Mouse (Mus musculus) testis, postnatal 14 days (tissue): ENCODE data around the gene Fgfr2.
A peak's percentile ranks its signal among the peaks of the same experiment; 100 is the strongest.

Source experiments
- DNase-seq: peaks from one replicate; pipeline ENCODE4 v3.0.0; 2021; ENCODE audit warnings: low spot score

The Fgfr2 gene

DNA sequence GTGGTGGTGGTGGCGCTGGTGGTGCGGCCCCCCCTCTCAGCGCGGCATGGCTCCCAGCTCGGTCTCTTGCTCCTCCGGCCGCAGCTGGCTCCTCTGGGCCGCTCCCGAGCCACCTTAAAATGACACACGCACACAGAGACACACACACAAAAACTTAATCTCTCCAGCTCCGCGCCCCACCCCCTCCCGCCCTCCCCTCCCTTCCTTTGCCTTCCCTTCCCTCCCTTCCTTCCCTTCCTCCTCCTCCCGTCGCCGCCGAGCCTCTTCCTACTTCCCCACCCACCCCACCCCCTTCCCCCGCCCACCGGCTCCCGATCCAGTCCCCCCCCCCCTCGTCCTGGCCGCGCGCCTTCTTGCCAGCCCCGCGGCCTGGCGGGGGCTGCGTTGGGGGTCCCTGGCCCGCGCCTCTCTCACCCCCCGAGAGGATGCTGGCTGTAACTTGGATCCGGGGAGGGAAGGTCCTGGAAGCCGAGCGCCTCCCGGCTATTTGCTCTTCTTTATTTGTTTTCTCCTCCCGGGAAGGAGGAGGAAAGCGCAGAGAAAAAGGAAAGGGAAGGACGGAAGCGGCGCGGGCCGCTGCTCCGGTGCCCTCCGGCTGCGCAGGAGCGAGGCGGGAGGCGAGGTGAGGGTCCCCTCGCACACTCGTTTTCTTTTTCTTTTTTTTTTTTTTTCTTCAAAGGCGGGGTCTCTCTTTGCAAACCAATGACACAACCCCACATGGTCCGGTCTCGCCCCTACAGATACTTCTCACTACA lies at the start of gene Fgfr2:
Gene Fgfr2, minus strand, starts transcription at position 107 of the 755 bp plus-strand sequence.
- peak; percentile 31 for DNase-seq

DNA sequence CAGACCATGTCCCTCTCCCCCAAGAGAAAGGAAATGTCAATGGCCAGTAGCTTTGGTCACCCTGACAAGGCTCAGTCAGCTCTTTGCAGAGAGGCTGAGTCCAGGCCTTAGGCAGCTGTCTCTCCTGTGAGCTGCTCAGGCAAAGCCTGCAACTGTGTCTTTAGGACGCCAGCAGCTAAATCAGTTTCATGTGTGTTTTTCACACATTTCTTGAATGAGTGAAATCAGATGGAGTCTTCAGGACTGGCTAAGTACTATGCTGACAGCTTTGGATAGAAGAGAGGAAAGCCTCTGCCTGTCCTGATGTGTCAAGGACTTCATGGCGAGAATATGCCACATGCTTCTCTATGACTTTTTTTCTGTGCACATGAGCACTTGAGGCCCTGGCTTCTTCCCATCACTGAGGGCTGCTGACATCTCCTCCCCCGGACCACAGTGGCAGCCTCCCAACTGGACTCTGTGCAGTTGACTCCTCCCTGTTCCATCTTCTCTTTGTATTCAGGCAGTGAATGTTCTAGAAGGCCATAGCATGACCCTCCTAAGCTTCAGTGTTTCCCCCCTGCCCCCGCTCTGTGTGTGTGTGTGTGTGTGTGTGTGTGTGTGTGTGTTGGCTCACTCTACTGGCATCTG lies 48.4 kb upstream of the Fgfr2 start:
- DNase-seq = peak; percentile 46

DNA sequence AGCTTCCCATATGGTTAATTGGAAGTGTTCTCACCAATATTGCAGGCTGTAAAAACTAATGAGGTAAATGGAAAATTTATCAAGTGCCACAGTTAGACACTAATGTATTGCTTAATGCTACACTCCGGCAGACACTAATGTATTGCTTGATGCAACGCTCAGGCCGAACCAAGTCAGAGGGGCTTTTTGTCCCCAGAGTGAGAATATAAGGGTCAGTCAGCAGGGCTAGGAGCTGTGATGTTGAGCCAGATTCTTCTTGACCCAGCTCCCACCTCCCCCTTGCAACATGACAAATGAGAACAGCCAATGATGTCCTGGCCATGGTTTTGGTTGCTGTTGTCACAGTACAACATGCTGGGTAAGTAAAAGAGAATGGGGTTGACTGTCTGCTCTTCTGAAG lies 45.8 kb upstream of the Fgfr2 start:
- no peak for DNase-seq

DNA sequence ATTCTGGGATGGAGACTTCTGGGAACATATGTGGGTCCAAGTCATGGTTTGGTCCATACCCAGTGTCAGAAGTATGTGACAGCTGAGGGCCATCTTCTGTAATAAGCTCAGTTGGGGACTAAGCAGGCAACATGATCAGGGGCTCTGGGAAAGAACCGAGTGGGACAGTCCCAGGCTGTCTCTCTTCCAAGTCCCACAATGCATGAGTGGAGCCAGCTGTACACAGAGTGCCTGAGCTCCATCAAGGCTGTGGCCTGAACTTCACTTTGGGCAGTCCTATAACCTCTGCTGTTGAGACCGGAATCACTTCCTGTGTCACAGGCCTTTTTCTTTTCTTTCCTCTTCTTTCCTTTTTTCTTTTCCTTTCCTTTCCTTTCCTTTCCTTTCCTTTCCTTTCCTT lies 44.8 kb upstream of the Fgfr2 start:
- DNase-seq = no peak

DNA sequence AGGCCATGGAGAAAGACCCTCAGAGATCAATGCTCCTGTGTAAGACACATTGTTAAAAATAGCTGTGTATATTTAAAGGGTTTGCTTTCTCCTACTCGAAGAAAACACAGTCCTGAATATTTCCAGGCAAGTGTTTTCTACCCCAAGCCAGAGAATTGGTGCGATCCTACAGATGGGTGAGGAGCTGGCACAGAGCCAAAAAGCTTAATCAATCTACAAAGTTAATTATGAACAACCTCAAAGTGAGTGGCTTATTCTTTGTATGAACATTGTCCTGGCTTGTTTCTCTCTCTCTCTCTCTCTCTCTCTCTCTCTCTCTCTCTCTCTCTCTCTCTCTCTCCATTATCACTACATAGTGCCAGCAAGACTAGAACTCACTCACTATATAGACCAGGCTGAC lies 41.6 kb upstream of the Fgfr2 start:
- DNase-seq = no peak

DNA sequence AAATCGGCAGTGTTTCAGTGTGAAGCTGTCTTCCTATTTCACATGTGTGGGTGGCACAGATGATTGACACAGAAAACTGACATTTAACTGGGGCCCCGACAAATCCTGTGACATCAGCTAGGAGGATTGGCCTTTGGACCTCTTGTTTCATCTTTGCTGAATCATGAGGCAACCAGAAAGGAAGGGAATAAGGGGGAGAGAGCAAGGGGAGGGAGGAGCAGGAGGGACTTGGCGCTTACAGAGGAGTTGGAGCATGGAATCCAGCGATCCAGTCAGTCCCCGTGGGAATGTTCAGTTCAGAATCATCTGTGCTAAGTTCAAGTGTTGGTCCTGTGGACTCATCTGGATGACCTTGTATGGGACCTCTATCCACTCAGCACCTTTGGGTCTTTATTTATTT lies 39.9 kb upstream of the Fgfr2 start:
- no peak for DNase-seq

DNA sequence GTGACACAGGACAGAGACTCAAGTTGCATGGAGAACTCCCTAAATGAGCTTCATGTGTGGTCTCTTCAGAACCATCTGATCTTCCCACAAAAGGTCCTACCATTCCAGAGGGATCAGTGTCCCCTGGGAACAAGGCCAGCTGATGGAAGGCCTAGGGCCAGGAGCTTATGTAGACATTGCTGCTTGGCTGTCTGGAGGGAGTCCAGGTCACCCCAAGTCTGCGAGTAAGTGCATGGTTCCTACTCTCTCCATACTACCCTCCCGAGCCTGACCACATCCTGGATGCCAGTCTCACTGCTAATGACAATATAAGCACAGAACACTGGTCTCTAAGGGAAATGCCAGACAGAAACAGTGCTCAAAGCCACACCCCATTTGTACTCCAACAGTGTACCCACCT lies 39.0 kb upstream of the Fgfr2 start:
- no peak for DNase-seq

DNA sequence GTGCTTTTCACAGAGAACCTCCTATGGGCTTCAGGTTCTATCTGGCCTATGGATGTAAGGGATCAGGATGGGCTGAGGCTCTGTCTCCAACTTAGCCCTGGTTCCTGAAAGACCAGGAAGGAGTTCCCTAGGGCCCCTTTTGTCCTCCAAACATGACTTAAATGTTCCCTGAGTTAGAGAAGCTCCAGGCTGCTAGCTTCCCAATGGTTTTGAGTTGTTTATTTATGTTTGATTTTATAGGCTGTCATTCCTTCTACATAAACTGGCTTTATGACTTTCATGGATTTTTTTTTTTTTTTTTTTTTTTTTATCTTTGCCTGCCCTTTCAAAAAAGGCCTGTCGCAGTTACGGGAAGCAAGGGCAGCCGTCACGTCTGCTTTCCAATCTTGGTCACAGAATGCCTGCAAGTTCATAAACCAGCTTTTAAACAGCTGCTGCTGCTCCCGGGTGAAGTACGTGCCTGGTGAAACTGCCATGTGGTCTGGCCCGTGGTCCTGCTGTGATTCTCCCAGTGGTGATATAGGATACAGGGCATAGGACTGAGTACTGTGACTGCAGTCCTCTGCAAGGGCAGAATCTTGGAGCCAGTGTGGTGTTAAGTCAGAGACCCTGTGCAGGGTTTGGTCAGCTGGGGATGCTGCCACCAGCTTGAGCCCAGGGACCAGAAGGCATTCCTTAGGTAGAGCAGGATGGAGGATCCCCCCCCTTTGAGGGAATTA lies 38.4 kb upstream of the Fgfr2 start:
- DNase-seq = no peak

DNA sequence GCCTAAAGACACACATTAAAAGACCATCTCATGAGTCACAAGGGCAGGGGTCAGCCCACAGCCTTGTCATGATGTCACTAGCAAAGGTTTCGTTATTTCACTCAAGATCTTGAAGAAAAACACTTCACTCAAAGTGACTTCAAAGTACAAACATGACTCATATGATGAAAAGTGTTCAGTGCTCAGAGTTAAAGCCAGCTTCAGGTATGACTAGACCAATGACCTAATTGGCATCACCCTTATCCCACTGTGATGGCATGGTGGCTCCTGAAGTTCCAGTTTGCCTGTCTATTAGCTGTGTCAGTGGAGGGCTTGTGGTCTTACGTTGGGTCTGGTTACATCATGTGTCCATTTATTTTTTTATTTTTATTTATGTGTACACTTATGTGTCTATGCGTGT lies 36.4 kb upstream of the Fgfr2 start:
- DNase-seq = no peak

DNA sequence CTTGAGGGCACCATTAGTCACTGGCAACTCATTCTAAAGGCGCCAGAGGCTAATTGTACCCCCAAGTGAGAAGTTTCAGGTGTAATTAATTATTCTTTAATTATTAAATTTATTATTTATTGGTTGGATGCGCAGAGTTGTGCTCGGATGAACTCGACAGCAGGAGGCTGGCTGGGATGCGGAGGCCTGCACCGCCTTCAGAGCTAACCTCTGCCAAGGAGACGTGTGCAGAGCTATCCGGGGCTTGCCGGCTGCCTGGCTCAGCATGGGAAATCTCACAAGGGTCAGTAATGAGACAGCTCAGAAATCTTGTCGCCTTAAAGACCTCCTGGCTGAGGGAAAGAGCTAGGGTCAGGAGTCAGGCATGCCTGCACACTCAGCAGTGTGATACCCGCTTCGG lies 32.5 kb upstream of the Fgfr2 start:
- DNase-seq = no peak

DNA sequence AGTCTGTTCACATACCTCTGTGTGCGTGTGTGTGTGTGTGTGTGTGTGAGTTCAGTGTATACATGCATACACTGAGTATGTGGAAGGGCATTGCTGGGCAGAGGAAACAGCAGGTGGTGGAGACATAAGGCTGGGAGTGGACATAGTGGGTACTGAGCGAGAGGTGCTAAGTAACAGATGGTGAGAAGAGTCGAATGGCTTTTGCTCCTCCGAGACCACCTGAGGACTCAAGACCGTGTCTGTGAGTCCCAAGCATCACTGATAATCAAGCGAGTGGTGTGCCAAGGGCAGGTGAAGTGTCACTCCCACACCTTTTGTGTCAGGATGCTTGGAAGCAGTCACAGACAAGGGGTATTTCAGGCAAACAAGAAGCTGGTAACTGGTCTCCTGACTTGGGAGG lies 31.7 kb upstream of the Fgfr2 start:
- no peak for DNase-seq

DNA sequence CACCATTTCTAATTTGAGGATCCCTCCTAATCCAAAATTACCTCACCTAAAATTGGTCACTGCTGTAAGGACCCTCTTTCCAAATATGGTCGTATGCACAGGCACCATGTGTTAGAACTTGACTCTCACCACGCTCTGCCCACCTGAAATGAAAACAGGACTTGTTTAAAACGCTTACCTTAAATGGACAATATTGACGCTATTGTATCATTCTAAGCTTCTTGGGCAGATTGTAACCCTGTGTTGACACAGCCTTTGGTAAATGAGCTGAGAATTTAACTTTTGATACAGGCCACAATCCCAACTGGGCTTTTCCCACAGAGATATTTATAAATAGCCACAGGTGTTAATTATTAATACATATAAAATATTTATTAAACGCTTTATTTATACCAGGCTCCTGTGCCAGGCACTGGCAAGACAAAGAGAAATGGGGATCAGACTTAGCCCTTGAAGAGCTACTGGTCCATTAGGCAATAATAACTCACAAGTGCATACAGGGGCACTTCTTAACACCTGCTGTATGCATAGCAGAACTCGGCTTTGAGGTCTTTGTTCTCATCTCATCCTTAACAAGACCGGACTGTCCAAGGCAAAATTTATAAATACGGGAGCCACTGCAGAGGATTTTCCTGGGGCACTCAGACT lies 16.7 kb upstream of the Fgfr2 start:
- DNase-seq = no peak

DNA sequence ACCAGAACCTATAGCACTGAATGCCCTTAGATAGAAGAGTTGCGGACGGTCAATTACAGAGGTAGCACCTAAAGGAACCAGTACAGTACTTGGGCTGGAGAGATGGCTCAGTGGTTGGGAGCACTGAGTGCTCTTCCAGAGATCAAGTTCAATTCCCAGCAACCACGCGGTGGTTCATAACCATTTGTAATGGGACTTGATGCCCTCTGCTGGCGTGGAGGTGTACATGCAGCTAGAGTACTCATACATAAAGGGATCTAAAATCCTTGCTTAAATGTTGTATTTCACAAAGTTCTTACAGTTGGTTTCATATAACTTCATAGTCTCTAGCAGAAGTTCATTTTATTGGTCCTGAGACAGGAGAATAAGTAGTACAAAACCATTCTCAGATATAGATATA lies 10.4 kb upstream of the Fgfr2 start:
- DNase-seq = no peak

DNA sequence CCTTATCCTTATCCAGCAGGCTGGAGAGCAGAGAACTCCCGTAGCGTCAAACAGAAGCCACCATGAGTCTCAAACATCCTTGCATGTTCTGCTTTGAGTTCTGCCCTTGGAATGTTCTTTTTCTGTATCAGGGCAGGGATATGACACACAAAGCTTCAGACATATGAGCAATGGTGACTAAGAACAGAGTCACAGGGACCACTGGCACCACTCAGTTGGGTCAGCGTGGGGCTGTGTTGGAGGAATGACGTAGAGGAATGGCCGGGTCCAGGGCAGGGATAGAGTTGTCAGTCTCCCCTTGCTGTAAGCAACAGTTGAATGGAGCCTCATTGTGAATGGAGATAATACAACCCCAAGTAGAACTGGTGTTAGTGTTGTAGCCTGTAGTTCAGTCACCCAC lies 9.6 kb upstream of the Fgfr2 start:
- no peak for DNase-seq

DNA sequence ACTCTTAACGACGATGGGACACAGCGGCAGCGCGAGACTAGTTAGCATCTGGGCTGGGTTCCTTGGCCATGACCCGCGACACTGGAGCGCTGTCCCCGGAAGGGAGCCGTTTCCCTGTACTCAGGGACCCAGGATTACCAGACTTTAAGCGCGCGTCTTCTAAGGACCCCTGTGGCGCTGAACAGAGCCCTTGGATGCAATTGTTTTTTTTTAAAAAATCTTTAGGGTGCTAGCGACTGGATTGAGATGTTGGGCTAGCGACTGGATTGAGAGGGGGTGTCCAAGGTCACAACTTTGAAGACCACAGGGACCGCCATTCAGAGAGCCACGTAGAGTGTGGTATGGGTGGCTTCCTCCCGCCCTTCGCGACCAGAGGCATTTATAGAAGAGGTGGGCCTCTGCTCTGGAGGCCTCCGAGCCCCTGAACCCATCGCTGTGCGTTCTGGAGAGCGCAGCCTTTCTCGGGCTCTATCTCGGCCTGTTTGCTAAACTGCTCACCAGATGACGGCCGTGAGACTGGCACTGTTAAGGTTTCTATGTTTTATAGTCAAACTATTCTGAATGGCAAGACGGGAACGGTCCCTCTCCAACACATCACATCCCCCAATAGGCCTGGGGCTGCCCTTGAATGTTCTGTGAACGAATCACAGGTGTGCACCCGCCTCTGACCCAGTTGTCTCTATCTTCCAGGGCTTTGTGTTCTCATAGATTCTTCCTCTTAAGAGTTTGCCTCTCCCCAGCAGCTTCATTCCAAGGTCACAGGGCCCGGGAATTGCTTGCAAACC lies 1.7 kb upstream of the Fgfr2 start:
- DNase-seq = no peak

DNA sequence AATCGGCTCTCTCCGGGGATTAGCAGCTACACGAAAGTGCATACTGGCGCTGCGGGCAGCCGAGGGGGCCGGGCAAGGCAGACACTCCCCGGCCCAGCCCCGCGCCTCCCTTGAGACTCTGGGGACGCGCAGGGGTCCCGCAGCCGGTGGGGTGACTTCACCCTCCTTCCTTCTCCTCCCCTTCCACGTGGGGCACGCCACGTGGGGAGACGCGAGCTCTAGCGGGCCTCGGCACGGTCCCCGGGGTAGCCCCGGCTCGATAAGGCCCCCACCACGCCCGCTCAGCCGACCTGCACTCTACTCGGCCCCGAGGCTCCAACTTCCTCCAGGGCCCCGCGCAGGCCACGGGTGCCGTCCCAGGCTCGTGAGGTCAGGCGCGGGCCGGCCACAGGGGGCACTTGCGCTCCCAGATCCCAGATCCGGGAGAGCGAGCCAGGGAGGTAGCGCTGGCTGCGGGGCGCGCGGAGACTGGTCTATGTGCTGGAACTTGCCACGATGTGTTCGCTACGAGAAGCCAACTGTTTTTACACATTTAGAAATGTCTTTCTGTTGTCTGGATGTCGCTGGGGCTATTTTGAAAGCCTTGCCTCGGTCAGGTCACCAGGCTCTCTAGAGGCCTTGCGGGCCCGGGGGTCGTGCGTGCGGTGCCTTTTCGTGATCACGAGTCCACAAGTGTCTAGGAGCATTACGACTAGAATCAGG lies 1.0 kb upstream of the Fgfr2 start, which contains the start of gene Ctbp2:
Gene Ctbp2, minus strand, starts transcription at position 356 of the 702 bp plus-strand sequence.
- peak; percentile 74 for DNase-seq

DNA sequence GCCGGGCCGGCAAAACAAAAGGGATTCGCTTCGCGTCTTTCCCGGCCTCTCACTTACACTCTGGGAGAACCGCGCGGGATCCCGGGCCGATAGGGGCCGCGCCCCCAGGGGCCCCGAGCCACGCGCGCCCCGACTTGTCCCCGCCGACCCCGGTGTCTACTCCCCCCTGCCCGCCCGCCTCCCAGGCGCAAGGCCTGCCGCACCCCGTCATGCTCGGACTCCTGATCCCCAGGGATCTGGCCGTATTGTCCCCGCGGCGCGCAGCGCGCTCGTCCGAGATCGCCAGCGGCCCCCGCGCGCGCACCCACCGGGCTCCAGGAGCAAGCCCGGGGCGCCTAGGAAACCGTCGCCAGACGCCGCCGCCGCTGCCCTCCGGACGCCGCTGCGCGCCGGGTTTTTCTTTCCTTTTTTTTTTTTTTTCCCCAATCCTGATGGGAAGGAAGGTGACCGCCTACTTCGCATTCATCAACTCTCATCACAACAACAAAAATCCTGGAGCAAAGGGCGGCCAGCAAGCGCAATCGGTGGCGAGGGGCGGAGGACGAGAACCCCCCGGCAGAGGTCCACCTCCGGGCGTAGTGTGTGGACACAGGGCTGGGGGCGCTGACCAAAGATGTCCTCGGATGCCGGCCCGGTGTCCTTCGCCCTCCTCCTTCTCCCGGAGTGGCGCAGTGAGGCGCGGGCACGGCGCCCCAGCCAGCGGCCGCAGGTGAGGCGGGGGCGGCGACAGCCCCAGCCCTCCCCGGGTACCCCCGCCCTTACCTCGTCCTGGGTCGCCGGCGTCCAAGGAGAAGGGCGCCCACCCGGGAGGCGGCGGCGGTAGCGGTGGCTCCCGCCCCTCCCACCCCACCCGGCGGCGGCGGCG lies 539 bp downstream of the Fgfr2 start:
- DNase-seq = peak; percentile 34

DNA sequence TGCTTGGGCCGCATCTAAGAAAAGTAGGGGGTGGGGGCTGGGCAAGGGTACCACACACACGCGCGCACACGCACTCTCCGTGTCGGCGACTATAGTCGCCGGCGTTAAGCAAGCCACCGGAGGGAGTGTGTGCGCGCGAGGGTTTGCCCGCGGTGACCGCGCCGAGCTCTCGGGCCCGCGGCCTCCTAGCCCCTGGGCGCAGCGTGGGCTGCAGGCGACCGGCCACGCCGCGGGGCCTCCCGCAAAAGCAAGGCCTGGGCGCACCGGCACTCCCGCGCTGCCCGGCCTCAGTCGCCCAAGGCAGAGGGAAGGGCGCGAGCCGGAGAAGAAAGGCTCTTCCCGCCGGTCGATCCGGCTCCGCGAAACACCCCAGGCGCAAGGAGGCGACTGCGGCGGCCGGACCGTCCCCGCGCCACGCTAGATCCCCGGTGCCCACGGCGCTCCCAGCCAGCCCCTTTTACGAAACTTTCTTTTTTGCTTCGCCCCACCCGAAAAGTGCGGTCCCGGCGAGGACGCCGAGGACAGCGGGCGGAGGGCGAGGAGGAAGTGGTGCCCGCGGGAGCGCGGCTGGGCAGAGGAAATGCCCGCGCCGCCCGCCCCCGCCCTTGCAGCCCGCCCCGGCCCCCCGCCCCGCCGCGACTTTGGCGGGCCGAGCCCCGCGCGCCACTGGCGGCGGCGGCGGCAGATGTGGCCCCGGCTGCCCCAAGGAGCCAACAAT lies 1.3 kb downstream of the Fgfr2 start:
- DNase-seq = no peak

DNA sequence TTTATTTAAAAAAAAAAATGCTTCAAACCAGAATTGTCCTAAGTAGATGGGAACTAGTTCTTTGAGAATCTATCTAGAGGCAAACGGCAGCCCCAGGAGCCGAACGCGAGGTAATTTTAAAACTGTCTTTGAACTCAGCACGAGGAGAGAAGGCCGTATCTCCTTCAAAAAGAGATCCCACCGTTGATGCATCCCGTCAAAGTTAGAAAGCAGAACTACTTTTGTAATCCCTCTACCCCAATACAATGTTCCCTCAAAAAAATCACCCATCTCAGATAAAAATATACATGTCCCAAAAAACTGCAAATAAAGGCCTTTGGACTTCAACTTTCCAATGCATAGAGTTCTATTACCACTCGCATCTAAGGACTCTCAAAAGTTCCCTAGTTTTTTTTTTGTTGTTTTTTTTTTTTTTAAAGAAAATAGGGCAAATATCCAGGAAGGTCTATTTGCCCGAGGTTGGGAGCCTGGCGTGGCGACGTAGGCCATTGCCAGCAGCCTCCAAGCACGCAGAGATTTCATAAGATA lies 2.0 kb downstream of the Fgfr2 start:
- no peak for DNase-seq
